Mouse (Mus musculus): ENCODE data around the gene Zfp708.
"Not testable (repeated sequence)": the region's sequence is repeated elsewhere in the genome, so short reads cannot be mapped to it uniquely, and the experiment has no call there.

The Zfp708 gene

DNA sequence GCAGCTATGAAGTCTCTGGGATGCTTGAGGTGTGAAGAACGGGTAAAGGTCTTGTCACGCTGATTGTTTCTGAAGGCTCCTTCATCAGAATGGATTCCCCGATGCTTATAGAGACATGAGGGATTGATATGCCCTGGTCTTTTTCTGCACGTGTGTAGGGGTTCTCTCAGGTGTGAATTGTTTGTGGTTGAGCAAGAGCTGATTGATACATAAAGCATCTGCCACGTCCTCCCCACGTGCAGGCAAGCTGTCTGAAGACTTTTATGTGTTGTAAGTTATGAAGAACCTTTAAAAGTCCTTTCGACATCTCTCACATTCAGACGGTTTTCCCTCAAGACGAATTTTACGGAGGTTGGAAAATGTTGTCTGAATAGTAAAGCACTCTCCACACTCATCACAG, at the start of gene Zfp708:
Gene Zfp708, minus strand, starts transcription at position 101 of the 400 bp plus-strand sequence.
- no peak for DNase-seq

DNA sequence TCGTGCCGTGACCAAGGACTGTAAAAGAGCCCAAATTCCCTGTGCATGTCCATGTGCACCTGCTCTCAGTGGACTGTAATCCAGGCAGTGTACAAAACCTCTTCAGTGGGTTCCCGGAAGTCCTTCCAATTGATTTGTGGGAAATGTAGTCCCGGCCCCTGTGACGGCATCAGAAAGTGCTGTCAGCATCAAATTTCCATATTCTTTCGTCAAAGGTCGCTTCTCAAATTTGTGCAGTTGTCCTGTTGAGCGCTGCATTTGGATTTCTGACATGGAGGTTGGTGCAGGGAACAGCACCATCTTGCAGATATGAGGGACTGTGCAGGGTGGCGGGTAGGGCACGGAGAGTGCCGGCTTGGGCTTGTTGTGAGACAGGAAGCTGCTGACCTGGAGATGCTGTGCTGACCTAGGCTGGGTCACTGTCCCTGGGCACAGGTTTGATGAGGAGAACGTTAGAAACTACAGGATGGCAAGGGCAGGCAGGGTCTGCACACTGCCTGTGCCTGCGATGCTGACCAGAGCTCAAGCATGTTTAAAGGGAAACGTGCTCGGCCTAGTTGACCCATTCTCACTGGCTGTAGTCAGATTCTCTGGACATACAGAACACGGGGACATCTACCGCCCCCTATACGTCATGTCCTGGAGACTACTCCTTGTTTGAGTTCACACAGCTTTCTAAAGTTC, 30.4 kb upstream of the Zfp708 start:
- peak; percentile 85 to 89 for DNase-seq

- DNase-seq: not testable (repeated sequence)
These were observed 29.7 kb upstream of the Zfp708 start for GRCm38 (mm10) chr13:67127507-67127906.

GRCm38 (mm10) chr13:67124460-67124859, 26.7 kb upstream of the Zfp708 start:
- no peak for DNase-seq

GRCm38 (mm10) chr13:67121360-67121759, 23.6 kb upstream of the Zfp708 start, which contains the start of gene Zfp759:
Gene Zfp759 (plus strand): TSS chr13:67121660.
- not testable (repeated sequence) for DNase-seq

DNA sequence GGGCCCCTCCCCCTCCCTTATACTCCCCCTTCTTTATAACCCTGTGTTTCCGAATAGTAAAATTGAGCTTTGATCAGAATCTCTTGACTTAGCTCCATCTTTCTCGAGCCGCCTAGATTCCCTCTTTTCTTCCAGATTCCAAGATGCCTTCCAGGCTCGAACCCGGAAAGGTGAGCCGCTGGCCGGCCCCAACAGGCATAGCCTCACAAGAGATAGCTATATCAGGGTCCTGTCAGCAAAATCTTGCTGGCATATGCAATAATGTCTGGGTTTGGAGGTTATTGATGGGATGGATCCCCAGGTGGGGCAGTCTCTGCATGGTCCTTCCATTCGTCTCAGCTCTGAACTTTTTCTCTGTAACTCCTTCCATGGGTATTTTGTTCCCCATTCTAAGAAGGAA, 18.4 kb upstream of the Zfp708 start, which contains the start of gene Rslcan18:
Gene Rslcan18, minus strand, starts transcription at position 101 of the 400 bp plus-strand sequence.
- not testable (repeated sequence) for DNase-seq

- DNase-seq: no peak
These were observed 15.5 kb upstream of the Zfp708 start for GRCm38 (mm10) chr13:67113287-67113686.

GRCm38 (mm10) chr13:67112096-67112495, 14.3 kb upstream of the Zfp708 start:
- DNase-seq: no peak

DNA sequence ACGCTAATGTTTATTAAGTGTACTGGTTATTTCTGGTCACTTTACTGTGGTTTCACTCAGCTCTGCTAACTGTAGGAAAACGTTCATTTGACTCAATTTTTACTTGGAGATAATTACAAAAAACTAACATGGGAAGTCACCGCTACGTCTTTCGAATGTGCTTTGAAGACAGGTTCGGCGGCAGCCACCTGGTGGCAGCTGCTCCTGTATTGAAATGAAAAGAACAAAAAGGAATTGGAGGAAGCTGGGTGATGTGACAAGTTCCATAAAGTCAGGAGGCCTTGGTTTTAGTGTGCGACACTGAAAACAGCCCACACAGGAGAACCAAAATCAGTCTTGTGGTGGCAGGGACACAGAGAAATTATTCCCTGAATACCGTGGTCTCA, 11.0 kb upstream of the Zfp708 start:
- DNase-seq: no peak

GRCm38 (mm10) chr13:67108194-67108820, 10.5 kb upstream of the Zfp708 start, which contains the start of gene Gm28557:
Gene Gm28557 (minus strand): TSS chr13:67108604.
- DNase-seq: peak; percentile 84 to 95

DNA sequence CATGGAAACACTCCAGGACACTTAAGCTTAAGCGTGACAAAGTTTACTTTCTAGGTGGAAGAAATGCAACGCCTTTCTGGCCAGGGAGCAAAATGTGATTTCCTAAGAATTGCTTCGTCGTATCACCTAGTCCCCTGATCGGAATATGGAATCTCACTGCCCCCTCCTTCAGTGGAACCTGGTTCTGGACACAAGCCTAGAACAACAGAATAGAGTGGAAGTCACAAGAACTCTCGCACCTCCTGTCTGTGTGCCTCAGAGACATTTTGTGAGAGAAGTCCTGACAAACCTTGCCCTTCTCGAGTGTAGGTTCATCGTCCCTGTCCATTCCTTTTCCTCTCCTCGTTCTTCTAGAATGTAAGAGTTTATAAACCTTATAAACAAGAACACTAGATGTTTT, 9.9 kb upstream of the Zfp708 start:
- DNase-seq: no peak

DNA sequence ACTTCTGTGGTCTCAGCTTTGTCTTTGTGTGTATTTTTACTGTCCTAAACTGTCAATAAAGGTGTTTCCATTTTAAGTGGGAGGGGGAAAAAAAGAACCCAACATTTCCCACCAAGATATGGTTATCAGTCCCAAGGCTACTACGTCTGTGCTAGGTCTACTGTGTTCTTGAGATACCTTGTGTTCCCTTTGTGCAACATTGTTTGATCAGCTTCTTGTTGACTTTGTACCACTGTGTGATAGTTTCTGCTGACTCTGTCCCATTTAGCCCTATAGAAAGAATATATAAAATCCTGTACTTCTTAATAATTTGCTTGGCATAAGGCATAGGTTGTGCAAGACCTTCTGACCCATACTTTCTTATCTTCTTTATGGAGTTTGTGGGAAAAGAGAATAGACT, 7.6 kb downstream of the Zfp708 start:
- DNase-seq: no peak

DNA sequence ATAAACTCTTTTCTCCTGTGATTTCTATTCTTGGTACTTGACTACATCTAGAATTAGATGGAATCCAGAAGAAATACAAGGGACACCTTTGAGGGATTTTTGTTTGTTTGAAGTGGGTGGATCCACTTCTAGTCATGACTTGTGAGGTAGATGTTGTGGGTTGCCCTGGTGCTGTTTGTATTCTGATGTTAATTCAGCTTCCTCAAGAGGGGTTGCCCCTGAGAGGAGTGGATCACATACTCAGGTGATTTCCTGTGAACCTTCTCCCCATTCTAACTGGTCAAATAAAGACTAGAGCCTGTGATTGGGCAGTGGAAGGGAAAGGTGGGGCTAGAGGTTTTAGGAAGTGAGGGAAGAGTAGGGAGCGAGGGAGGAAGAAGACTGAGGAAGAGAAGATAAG, 15.8 kb downstream of the Zfp708 start:
- DNase-seq: no peak

GRCm38 (mm10) chr13:67081142-67081713, 16.5 kb downstream of the Zfp708 start:
- DNase-seq: peak; percentile 66 to 70

DNA sequence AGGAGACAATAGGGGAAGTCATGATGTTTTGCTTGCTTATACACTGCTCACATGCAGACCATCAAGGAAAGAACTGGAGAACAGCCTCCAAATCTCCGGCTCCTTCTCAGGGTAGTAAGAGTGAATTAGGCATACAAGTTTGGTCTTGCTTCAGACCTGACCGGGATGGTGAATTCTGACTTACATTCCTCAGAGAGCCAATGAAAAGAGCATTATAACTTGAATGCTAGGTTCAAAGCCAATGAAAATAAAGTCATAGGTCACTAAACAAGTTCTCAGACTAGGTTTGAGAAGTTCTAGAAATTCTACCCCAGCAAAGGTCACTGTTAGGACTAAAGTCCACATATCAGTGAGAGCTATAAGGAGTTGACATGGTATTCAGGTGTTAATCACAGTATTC, 20.5 kb downstream of the Zfp708 start:
- no peak for DNase-seq

- DNase-seq: no peak
These were observed 25.0 kb downstream of the Zfp708 start for GRCm38 (mm10) chr13:67072786-67073185.

- no peak for DNase-seq
These were observed 32.4 kb downstream of the Zfp708 start for GRCm38 (mm10) chr13:67065386-67065785.

DNA sequence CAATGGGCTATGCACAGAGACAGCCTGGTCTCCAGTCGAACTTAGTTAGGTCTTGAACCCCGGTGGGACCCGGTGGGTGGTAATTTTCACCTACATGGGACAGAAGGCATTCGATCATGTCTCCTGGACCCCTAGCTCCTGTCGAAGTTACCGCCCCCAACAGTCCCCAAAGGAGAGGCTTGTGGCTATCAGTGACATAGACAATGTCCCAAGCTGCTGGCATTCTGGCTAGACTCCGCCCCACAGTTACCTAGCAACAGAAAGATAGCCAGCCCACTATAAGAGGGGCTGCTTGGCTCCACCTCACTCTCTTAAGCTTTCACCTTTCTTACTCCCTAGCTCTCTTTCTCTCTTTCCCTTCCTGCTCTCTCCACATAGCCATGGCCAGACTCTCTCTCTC, 35.3 kb downstream of the Zfp708 start:
- DNase-seq: no peak

- peak; percentile 88 to 94 for DNase-seq
These were observed 36.9 kb downstream of the Zfp708 start, which contains the start of gene Zfp712 for GRCm38 (mm10) chr13:67060786-67061358. Gene Zfp712 (minus strand): TSS chr13:67061170.

- no peak for DNase-seq
These were observed 37.5 kb downstream of the Zfp708 start for GRCm38 (mm10) chr13:67060161-67060785.

Measured in cerebellum, postnatal 36 days (tissue).